In the genomic region with DNA sequence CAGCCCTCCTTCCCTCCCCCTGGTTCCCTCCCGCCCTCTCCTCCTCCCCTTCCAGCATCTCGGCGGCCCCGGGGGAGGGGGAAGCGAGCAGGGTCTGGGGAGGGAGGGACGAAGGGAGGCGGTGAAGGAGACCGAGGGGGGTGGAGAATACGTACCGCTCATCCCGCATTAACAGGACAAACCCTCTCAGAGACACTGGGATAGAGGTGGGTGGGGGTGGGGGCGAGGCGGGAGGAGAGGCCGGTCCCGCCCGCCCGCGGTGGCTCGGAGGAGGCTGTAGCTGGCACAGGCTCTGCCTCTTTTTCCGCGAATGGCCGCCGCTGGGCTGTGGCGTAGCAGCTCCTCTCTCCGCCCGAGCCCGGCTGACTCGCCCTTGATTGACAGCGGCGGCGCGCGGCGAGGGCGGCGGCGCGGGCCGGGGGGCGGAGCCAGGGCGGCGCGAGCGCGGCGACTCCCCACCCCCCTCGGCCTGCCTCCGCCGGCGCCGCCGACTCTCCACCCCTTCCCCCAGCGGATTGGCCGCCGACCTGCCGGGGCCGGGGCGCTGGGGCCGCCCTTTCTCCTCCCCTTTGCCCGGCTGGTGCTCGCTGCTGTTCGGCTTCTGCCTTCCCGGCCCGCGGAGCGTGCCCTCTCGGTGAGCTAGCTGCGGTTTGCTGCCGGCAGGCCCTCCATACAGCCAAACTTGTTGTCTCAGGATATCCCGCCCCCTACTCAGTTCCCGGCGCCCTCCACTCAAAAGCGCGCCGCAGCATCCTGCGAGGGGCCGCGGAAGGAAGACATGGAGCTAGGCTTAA, we compare ENCODE assay signal across 8 mouse cellular contexts. TPM values are rescaled to one million over a fixed set of nuclear protein-coding genes. Genes with fewer than 3 reads are reported as not detected.
DNase-seq lines count a peak whose midpoint lies in the region; ATAC-seq and TF ChIP-seq lines count a peak whose summit lies in the region.

Gene Sp4 (minus strand): TSS at position 369 of the 794 bp plus-strand sequence.

- WGBS in forebrain, embryonic 12.5 days = under 1% methylated on average over 23 of the region's 78 CpGs
- 1% methylated on average over 61 of the region's 78 CpGs for WGBS in heart, postnatal 0 days
- under 1% methylated on average over 32 of the region's 78 CpGs for WGBS in liver, embryonic 16.5 days (ENCODE audit: insufficient replicate concordance)
- under 1% methylated on average over 47 of the region's 78 CpGs for WGBS in neural tube, embryonic 13.5 days

- H3K4me1 ChIP-seq in E14TG2a.4 (replicated peaks; ENCODE audit: low read depth, low read length) = peaks cover 39% of the 10 kb centered on the region
- H3K4me1 ChIP-seq in forebrain, embryonic 12.5 days = peaks cover 31% of the 10 kb centered on the region
- peaks cover 12% of the 10 kb centered on the region for H3K4me1 ChIP-seq in heart, postnatal 0 days (ENCODE audit: control insufficient read depth, insufficient read depth)
- H3K4me1 ChIP-seq in liver, embryonic 16.5 days (ENCODE audit: control insufficient read depth, low read depth, low read length) = peaks cover 45% of the 10 kb centered on the region
- peaks cover 42% of the 10 kb centered on the region for H3K4me1 ChIP-seq in neural tube, embryonic 13.5 days (replicated peaks)
- H3K4me1 ChIP-seq in testis, adult 2 months (ENCODE audit: control insufficient read depth, insufficient read depth, low read length) = no peaks in the 10 kb centered on the region; the same call in 1 of the 2 replicates

- no peak for TF ChIP-seq CTCF in E14TG2a.4 (conservative IDR thresholded peaks at IDR 0.05; ENCODE audit: low read length)
- TF ChIP-seq CTCF in heart, postnatal 0 days (IDR thresholded peaks at IDR 0.05; ENCODE audit: low read depth) = no peak
- no peak for TF ChIP-seq CTCF in testis, adult 2 months (IDR thresholded peaks at IDR 0.05; ENCODE audit: control insufficient read depth, insufficient read depth, insufficient replicate concordance, low read depth, low read length)

- TF ChIP-seq POLR2A in testis, adult 2 months (IDR thresholded peaks at IDR 0.05; ENCODE audit: control insufficient read depth, low read depth, low read length) = peak; percentile 59; the same call in 1 of the 2 replicates

- H3K27ac ChIP-seq in forebrain, embryonic 12.5 days = peak within 1 kb of the TSS; percentile 98
- H3K27ac ChIP-seq in heart, postnatal 0 days (ENCODE audit: low read depth) = peak within 1 kb of the TSS; percentile 97
- H3K27ac ChIP-seq in liver, embryonic 16.5 days (ENCODE audit: low read length) = peak within 1 kb of the TSS; percentile 98
- peak within 1 kb of the TSS; percentile 97 for H3K27ac ChIP-seq in neural tube, embryonic 13.5 days (replicated peaks)
- peak within 1 kb of the TSS; percentile 86 for H3K27ac ChIP-seq in testis, adult 2 months (ENCODE audit: control insufficient read depth, insufficient read depth, low read depth, low read length)

- no peaks in the 10 kb centered on the region for H3K27me3 ChIP-seq in E14TG2a.4 (ENCODE audit: insufficient read depth, low read length)
- H3K27me3 ChIP-seq in forebrain, embryonic 12.5 days = no peaks in the 10 kb centered on the region
- no peaks in the 10 kb centered on the region for H3K27me3 ChIP-seq in heart, postnatal 0 days (ENCODE audit: control insufficient read depth, insufficient read depth, low read length)
- no peaks in the 10 kb centered on the region for H3K27me3 ChIP-seq in liver, embryonic 16.5 days (ENCODE audit: control insufficient read depth, insufficient read depth, low read depth, low read length)
- no peaks in the 10 kb centered on the region; the same call in 1 of the 2 replicates for H3K27me3 ChIP-seq in neural tube, embryonic 13.5 days
- no peaks in the 10 kb centered on the region for H3K27me3 ChIP-seq in testis, adult 2 months (ENCODE audit: control insufficient read depth, insufficient read depth, low read length)

- H3K36me3 ChIP-seq in E14TG2a.4 (ENCODE audit: insufficient read depth, low read length) = peaks cover 12% of the 10 kb centered on the region
- H3K36me3 ChIP-seq in forebrain, embryonic 12.5 days (replicated peaks) = peaks cover 8% of the 10 kb centered on the region
- H3K36me3 ChIP-seq in heart, postnatal 0 days (replicated peaks; ENCODE audit: control insufficient read depth, insufficient read depth, low read length) = no peaks in the 10 kb centered on the region
- H3K36me3 ChIP-seq in liver, embryonic 16.5 days (ENCODE audit: control insufficient read depth, insufficient read depth) = peaks cover 3% of the 10 kb centered on the region; the same call in 1 of the 2 replicates
- peaks cover 6% of the 10 kb centered on the region; the same call in 1 of the 2 replicates for H3K36me3 ChIP-seq in neural tube, embryonic 13.5 days
- H3K36me3 ChIP-seq in testis, adult 2 months (ENCODE audit: control insufficient read depth, insufficient read depth, low read length) = no peaks in the 10 kb centered on the region

- peak; percentile 90 for ATAC-seq in forebrain, embryonic 12.5 days (ENCODE audit: low FRiP score)
- peak; percentile 87 for ATAC-seq in heart, postnatal 0 days (ENCODE audit: insufficient read depth, low read depth)
- peak; percentile 79 for ATAC-seq in liver, embryonic 16.5 days (ENCODE audit: low read depth)
- ATAC-seq in neural tube, embryonic 13.5 days (ENCODE audit: low read depth) = peak; percentile 92

- DNase-seq in c-Kit-positive CD71-positive TER-119-positive erythroid progenitor cells, embryonic 14.5 days (ENCODE audit: low spot score) = peak; percentile 89
- DNase-seq in heart, postnatal 0 days (ENCODE audit: low spot score) = peak; percentile 95
- peak; percentile 92 to 96 for DNase-seq in kidney, postnatal 4 days

- H3K4me3 ChIP-seq in E14TG2a.4 (replicated peaks; ENCODE audit: low read length) = peak within 1 kb of the TSS; percentile 100
- peak within 1 kb of the TSS; percentile 74 for H3K4me3 ChIP-seq in forebrain, embryonic 12.5 days (replicated peaks)
- peak within 1 kb of the TSS; percentile 85 for H3K4me3 ChIP-seq in heart, postnatal 0 days (ENCODE audit: low read depth, low read length)
- H3K4me3 ChIP-seq in liver, embryonic 16.5 days (ENCODE audit: low read depth, low read length) = peak within 1 kb of the TSS; percentile 100
- H3K4me3 ChIP-seq in neural tube, embryonic 13.5 days = peak within 1 kb of the TSS; percentile 73
- H3K4me3 ChIP-seq in testis, adult 2 months (ENCODE audit: control insufficient read depth, low read depth, low read length) = peak within 1 kb of the TSS; percentile 88

- no peaks in the 10 kb centered on the region for H3K9me3 ChIP-seq in E14TG2a.4 (ENCODE audit: low read length)
- H3K9me3 ChIP-seq in forebrain, embryonic 12.5 days = no peaks in the 10 kb centered on the region
- H3K9me3 ChIP-seq in heart, postnatal 0 days (replicated peaks; ENCODE audit: control insufficient read depth, low read length) = no peaks in the 10 kb centered on the region
- H3K9me3 ChIP-seq in liver, embryonic 16.5 days (replicated peaks; ENCODE audit: control insufficient read depth, low read length) = no peaks in the 10 kb centered on the region
- no peaks in the 10 kb centered on the region for H3K9me3 ChIP-seq in neural tube, embryonic 13.5 days

- TF ChIP-seq EP300 in heart, postnatal 0 days (IDR thresholded peaks at IDR 0.05; ENCODE audit: low read depth) = no peak; the same call in 1 of the 2 replicates

- peak within 1 kb of the TSS; percentile 75 for H3K9ac ChIP-seq in forebrain, embryonic 12.5 days
- H3K9ac ChIP-seq in heart, postnatal 0 days (replicated peaks; ENCODE audit: low read depth, low read length) = peak within 1 kb of the TSS; percentile 79
- peak within 1 kb of the TSS; percentile 98 for H3K9ac ChIP-seq in liver, embryonic 16.5 days (ENCODE audit: low read depth, low read length)
- peak within 1 kb of the TSS; percentile 83 for H3K9ac ChIP-seq in neural tube, embryonic 13.5 days

- peak within 1 kb of the TSS; percentile 65 for H3K4me2 ChIP-seq in forebrain, embryonic 12.5 days
- peak within 1 kb of the TSS; percentile 80 for H3K4me2 ChIP-seq in heart, postnatal 0 days (ENCODE audit: low read depth, low read length)
- peak within 1 kb of the TSS; percentile 94 for H3K4me2 ChIP-seq in liver, embryonic 16.5 days (ENCODE audit: low read depth, low read length)
- H3K4me2 ChIP-seq in neural tube, embryonic 13.5 days = peak within 1 kb of the TSS; percentile 64

RNA-seq across cellular contexts. Expression of gene Sp4, which starts in this region (rescaled TPM):
- 24.3 and 27.1 TPM in 2 replicates for polyA plus RNA-seq in forebrain, embryonic 12.5 days (2016; fragmentation: Nextera tagmentation; extraction: Ambion mirVana)
- 16.9 and 19.8 TPM in 2 replicates for total RNA-seq in heart, postnatal 0 days (2014; rRNA removed; ENCODE audit: low replicate concordance)
- 4.4 and 4.7 TPM in 2 replicates for polyA plus RNA-seq in heart, postnatal 0 days (2015; fragmentation: Nextera tagmentation; extraction: Ambion mirVana)
- polyA plus RNA-seq in liver, embryonic 16.5 days (2015; fragmentation: Nextera tagmentation; extraction: Ambion mirVana) = 5.7 and 6.0 TPM in 2 replicates
- 16.7 and 17.9 TPM in 2 replicates for polyA plus RNA-seq in neural tube, embryonic 13.5 days (2015; fragmentation: Nextera tagmentation; extraction: Ambion mirVana)
- polyA plus RNA-seq in testis, adult 2 months (2012; rRNA removed) = 2.0 and 2.3 TPM in 2 replicates

Comparison
In these comparisons a context has a peak if more than half of its experiments do, and no peak if none do; other contexts are left out.
1. Peak in every context shown above with its lines: DNase-seq, ATAC-seq, H3K4me3 ChIP-seq and H3K27ac ChIP-seq.